Mouse (Mus musculus) thymus, postnatal 4 days (tissue): ENCODE measurements around the gene Hhex.

Source experiments
- DNase-seq: peaks from one replicate; pipeline ENCODE4 v3.0.0; 2021

Gene Hhex

GRCm38 (mm10) chr19:37434263-37434951 lies at the start of gene Hhex:
Hhex (plus strand) TSS chr19:37434810.
- peak; percentile 67 for DNase-seq

GRCm38 (mm10) chr19:37386126-37386525 lies 48.5 kb upstream of the Hhex start:
- no peak for DNase-seq

GRCm38 (mm10) chr19:37391869-37392268 lies 42.7 kb upstream of the Hhex start:
- no peak for DNase-seq

- no peak for DNase-seq
These were observed 38.3 kb upstream of the Hhex start for GRCm38 (mm10) chr19:37396279-37396678.

GRCm38 (mm10) chr19:37400936-37401335 lies 33.7 kb upstream of the Hhex start:
- DNase-seq = no peak

GRCm38 (mm10) chr19:37418294-37418693 lies 16.3 kb upstream of the Hhex start:
- peak; percentile 41 for DNase-seq

- DNase-seq = peak; percentile 64
These were observed 15.0 kb upstream of the Hhex start for GRCm38 (mm10) chr19:37419613-37420012.

- DNase-seq = no peak
These were observed 6.0 kb upstream of the Hhex start for GRCm38 (mm10) chr19:37428589-37428988.

GRCm38 (mm10) chr19:37431139-37431756 lies 3.4 kb upstream of the Hhex start:
- no peak for DNase-seq

GRCm38 (mm10) chr19:37432868-37433570 lies 1.6 kb upstream of the Hhex start:
- DNase-seq = no peak

- no peak for DNase-seq
These were observed 731 bp upstream of the Hhex start for GRCm38 (mm10) chr19:37433895-37434262.

- DNase-seq = peak; percentile 44
These were observed 637 bp downstream of the Hhex start for GRCm38 (mm10) chr19:37435041-37435852.

- no peak for DNase-seq
These were observed 1.2 kb downstream of the Hhex start for GRCm38 (mm10) chr19:37435853-37436174.

GRCm38 (mm10) chr19:37436514-37437288 lies 2.1 kb downstream of the Hhex start:
- DNase-seq = no peak

- DNase-seq = no peak
These were observed 2.6 kb downstream of the Hhex start for GRCm38 (mm10) chr19:37437289-37437606.

- no peak for DNase-seq
These were observed 5.6 kb downstream of the Hhex start for GRCm38 (mm10) chr19:37440181-37440580.

GRCm38 (mm10) chr19:37440708-37441475 lies 6.3 kb downstream of the Hhex start:
- DNase-seq = no peak

- no peak for DNase-seq
These were observed 8.1 kb downstream of the Hhex start for GRCm38 (mm10) chr19:37442524-37443286.

GRCm38 (mm10) chr19:37443631-37444140 lies 9.1 kb downstream of the Hhex start:
- DNase-seq = no peak

GRCm38 (mm10) chr19:37448212-37448611 lies 13.6 kb downstream of the Hhex start:
- DNase-seq = no peak

GRCm38 (mm10) chr19:37449246-37449645 lies 14.6 kb downstream of the Hhex start:
- DNase-seq = no peak
